Mouse (Mus musculus) liver, embryonic 15.5 days (tissue): ENCODE results near the gene Dhx9. TPM values are rescaled to one million over a fixed set of nuclear protein-coding genes. Genes with fewer than 3 reads are reported as not detected.
"Not testable (repeated sequence)": the region's sequence is repeated elsewhere in the genome, so short reads cannot be mapped to it uniquely, and the experiment has no call there.

Experiments
- ATAC-seq: fragments of 200-750 bp; cut with Nextera tagmentation; 2 replicates; pipeline ENCODE4 v1.8.0; 2017; ENCODE audit warnings: moderate number of reproducible peaks, mild to moderate bottlenecking, moderate library complexity; ENCODE audit not compliant: insufficient read depth
- H3K27ac ChIP-seq: fragments of 300-500 bp; sonication (generic); replicated peaks from 2 replicates; pipeline ENCODE4 v1.5.1; 2015; ENCODE audit warnings: mild to moderate bottlenecking, inconsistent platforms
- H3K27me3 ChIP-seq: fragments of 300-500 bp; sonication (generic); 2 replicates; pipeline ENCODE4 v1.6.1; 2015; ENCODE audit warnings: mild to moderate bottlenecking, inconsistent platforms
- H3K36me3 ChIP-seq: fragments of 300-500 bp; sonication (generic); replicated peaks from 2 replicates; pipeline ENCODE4 v1.6.1; 2015; ENCODE audit warnings: moderate library complexity, mild to moderate bottlenecking, inconsistent platforms
- H3K4me1 ChIP-seq: fragments of 300-500 bp; sonication (generic); replicated peaks from 2 replicates; pipeline ENCODE4 v1.6.1; 2015; ENCODE audit warnings: inconsistent platforms
- H3K4me2 ChIP-seq: fragments of 300-500 bp; sonication (generic); 2 replicates; pipeline ENCODE4 v1.6.1; 2015; ENCODE audit warnings: moderate library complexity, mild to moderate bottlenecking, inconsistent platforms
- H3K4me3 ChIP-seq: fragments of 300-500 bp; sonication (generic); replicated peaks from 2 replicates; pipeline ENCODE4 v1.5.1; 2015; ENCODE audit warnings: mild to moderate bottlenecking, inconsistent platforms
- H3K9ac ChIP-seq: fragments of 300-500 bp; sonication (generic); 2 replicates; pipeline ENCODE4 v1.6.1; 2015; ENCODE audit warnings: moderate library complexity, mild to moderate bottlenecking, inconsistent platforms
- H3K9me3 ChIP-seq: fragments of 300-500 bp; sonication (generic); replicated peaks from 2 replicates; pipeline ENCODE4 v1.6.1; 2016; ENCODE audit warnings: inconsistent platforms
- WGBS: fragments of 180-500 bp; shearing (Covaris S2); methylation state at CpG from one replicate; pipeline ENCODE4 v1.1.7; 2015; ENCODE audit warnings: mixed read lengths; ENCODE audit not compliant: insufficient replicate concordance; 5-methylcytosine and 5-hydroxymethylcytosine counted together
- polyA plus RNA-seq: library from polyadenylated mRNA; unstranded; fragments of >200 nt; fragmentation: Nextera tagmentation; extraction: Ambion mirVana; gene quantifications from 2 replicates; pipeline ENCODE4 v1.2.1, GENCODE M21; 2015

The Dhx9 gene
- 10.0 and 10.7 TPM in 2 replicates for polyA plus RNA-seq

- under 1% methylated on average over 35 of the region's 35 CpGs for WGBS
- no peaks in the 10 kb centered on the region for H3K9me3 ChIP-seq
- peak within 1 kb of the TSS; percentile 96 for H3K4me3 ChIP-seq
- peaks cover 33% of the 10 kb centered on the region for H3K4me1 ChIP-seq
- H3K36me3 ChIP-seq, result peaks cover 16% of the 10 kb centered on the region
- H3K27me3 ChIP-seq, result no peaks in the 10 kb centered on the region
- peak within 1 kb of the TSS; percentile 93 for H3K9ac ChIP-seq
- ATAC-seq, result peak; percentile 77
- peak within 1 kb of the TSS; percentile 86 for H3K27ac ChIP-seq
- H3K4me2 ChIP-seq, result peak within 1 kb of the TSS; percentile 83
Measured at GRCm38 (mm10) chr1:153487500-153487879, at the start of gene Dhx9. TSS of gene Dhx9 (minus strand) at chr1:153487660.

DNA sequence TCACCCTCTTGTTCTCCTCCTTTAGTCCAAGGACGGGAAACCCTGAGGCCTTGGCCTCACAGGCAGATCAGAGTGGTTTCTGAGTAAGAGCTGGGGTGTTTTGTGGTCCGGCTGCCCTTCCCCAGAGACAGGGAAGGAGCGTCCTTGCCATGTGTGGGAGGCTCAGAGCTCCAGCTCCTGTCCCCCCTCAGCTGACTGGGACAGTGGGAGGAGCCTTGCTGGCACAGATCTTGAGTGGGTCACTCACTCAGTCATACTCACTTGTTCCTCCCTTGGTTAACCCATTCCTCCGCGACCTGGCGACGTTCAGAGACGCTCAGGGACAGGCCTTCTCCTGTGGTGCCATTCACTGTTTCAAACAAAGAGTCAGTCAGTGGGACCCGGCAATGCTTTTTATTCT is 48.2 kb upstream of the Dhx9 start:
- ATAC-seq, result no peak
- H3K4me2 ChIP-seq, result no peak overlapping the region
- H3K9me3 ChIP-seq, result no peaks in the 10 kb centered on the region
- no peak overlapping the region for H3K27ac ChIP-seq
- WGBS, result 69% methylated on average over 9 of the region's 9 CpGs
- no peaks in the 10 kb centered on the region for H3K36me3 ChIP-seq
- no peaks in the 10 kb centered on the region for H3K27me3 ChIP-seq
- peaks cover 5% of the 10 kb centered on the region for H3K4me1 ChIP-seq
- H3K4me3 ChIP-seq, result no peak overlapping the region
- H3K9ac ChIP-seq, result no peak overlapping the region

- H3K4me2 ChIP-seq, H3K27ac ChIP-seq: not testable (repeated sequence)
Measured at GRCm38 (mm10) chr1:153532896-153533295, 45.4 kb upstream of the Dhx9 start.

DNA sequence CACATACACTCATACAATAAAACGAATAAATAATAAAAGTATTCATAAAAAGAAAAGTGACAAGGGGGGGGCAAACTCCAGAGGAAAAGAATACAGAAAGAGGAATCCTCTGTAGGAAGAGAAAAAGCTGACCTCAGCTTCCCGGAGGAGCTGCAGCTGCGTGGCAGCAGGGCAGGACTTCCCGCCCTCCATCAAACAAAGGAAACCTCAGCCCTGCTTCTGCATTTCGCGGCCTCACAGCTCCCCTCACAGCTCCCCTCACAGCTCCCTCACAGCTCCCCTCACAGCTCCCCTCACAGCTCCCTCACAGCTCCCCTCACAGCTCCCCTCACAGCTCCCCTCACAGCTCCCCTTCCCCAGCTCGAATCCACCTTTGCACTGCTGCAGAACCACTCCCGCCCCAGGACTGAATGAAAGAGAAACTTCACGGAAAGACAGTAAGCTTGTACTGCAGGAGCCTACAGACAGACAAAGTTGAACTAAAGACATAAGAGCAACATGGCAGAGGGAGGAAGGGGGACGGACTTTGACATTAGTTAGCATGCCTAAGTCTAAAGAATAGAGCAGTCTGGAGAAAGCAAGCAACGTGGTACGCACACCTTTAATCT is 44.9 kb upstream of the Dhx9 start:
- Histone ChIP-seq H3K9me3 (no peaks in the 10 kb centered on the region), H3K36me3 (no peaks in the 10 kb centered on the region), H3K4me3 (0 out of 2 replicates have a peak overlapping the region, but pooled peaks have one; percentile 16), H3K27ac (no peak overlapping the region), H3K4me2 (peak overlapping the region; percentile 47), H3K4me1 (peaks cover 5% of the 10 kb centered on the region), H3K9ac (no peak overlapping the region), H3K27me3 (no peaks in the 10 kb centered on the region)
- 15% methylated on average over 12 of the region's 12 CpGs for WGBS
- ATAC-seq, result no peak

More at GRCm38 (mm10) chr1:153532896-153533295, 45.4 kb upstream of the Dhx9 start:
- H3K36me3 ChIP-seq, H3K4me1 ChIP-seq, H3K27me3 ChIP-seq, ATAC-seq, H3K9me3 ChIP-seq, H3K9ac ChIP-seq, H3K4me3 ChIP-seq: not testable (repeated sequence)
- WGBS, result 56% methylated on average over 3 of the region's 3 CpGs

- 28% methylated on average over 9 of the region's 9 CpGs for WGBS
- H3K27me3 ChIP-seq, result no peaks in the 10 kb centered on the region
- no peaks in the 10 kb centered on the region for H3K36me3 ChIP-seq
- H3K9ac ChIP-seq, result no peak overlapping the region
- peaks cover 5% of the 10 kb centered on the region for H3K4me1 ChIP-seq
- H3K9me3 ChIP-seq, result no peaks in the 10 kb centered on the region
- H3K27ac ChIP-seq, result no peak overlapping the region
- no peak overlapping the region for H3K4me3 ChIP-seq
- peak overlapping the region; percentile 47; the same call in 1 of the 2 replicates for H3K4me2 ChIP-seq
- ATAC-seq, result no peak
Measured at GRCm38 (mm10) chr1:153531677-153532233, 44.3 kb upstream of the Dhx9 start.

- Histone ChIP-seq H3K27me3 (no peaks in the 10 kb centered on the region), H3K9ac (no peak overlapping the region), H3K4me2 (no peak overlapping the region), H3K4me3 (no peak overlapping the region), H3K4me1 (no peaks in the 10 kb centered on the region), H3K27ac (no peak overlapping the region), H3K36me3 (no peaks in the 10 kb centered on the region), H3K9me3 (no peaks in the 10 kb centered on the region)
- WGBS, result 42% methylated on average over 3 of the region's 3 CpGs
- ATAC-seq, result no peak
Measured at GRCm38 (mm10) chr1:153522116-153522515, 34.7 kb upstream of the Dhx9 start.

GRCm38 (mm10) chr1:153515368-153515767 is 27.9 kb upstream of the Dhx9 start:
- 66% methylated on average over 12 of the region's 12 CpGs for WGBS
- Histone ChIP-seq H3K4me1 (no peaks in the 10 kb centered on the region), H3K4me3 (no peak overlapping the region), H3K4me2 (no peak overlapping the region), H3K9me3 (no peaks in the 10 kb centered on the region), H3K27ac (no peak overlapping the region), H3K9ac (no peak overlapping the region), H3K27me3 (no peaks in the 10 kb centered on the region), H3K36me3 (no peaks in the 10 kb centered on the region)
- no peak for ATAC-seq

DNA sequence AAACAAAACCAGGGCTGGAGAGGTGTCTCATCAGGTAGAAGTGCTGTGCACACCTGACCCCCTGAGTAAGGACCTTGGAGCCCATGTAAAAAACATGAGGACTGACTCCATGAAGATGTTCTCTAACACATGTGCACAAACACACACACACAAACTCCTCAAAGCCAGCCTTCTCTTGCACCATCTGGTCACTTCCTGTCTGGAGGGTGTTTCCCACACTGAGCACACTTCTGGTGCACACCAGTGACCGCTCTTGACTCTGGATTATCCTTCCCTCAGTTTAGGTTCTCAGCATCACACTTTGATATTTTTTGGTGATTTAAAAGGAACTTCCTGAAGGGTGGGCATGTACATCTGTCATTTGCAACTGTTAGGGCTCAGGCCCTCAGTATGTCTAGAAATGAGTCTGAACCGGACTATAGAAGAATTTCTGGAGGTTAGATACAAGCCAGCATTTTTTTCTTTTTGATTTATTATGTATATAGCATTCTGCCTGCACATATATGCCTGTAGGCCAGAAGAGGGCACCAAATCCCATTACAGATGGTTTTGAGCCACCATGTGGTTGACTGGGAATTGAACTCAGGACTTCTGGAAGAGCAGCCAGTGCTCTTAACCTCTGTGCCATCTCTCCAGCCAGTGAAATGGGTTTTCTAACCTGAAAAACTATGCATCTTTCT is 23.0 kb upstream of the Dhx9 start:
- no peak for ATAC-seq
- no peak overlapping the region for H3K27ac ChIP-seq
- no peak overlapping the region for H3K4me2 ChIP-seq
- 51% methylated on average over 2 of the region's 2 CpGs for WGBS
- no peaks in the 10 kb centered on the region for H3K27me3 ChIP-seq
- H3K4me1 ChIP-seq, result no peaks in the 10 kb centered on the region
- no peak overlapping the region for H3K9ac ChIP-seq
- H3K4me3 ChIP-seq, result no peak overlapping the region
- H3K9me3 ChIP-seq, result no peaks in the 10 kb centered on the region
- H3K36me3 ChIP-seq, result no peaks in the 10 kb centered on the region

DNA sequence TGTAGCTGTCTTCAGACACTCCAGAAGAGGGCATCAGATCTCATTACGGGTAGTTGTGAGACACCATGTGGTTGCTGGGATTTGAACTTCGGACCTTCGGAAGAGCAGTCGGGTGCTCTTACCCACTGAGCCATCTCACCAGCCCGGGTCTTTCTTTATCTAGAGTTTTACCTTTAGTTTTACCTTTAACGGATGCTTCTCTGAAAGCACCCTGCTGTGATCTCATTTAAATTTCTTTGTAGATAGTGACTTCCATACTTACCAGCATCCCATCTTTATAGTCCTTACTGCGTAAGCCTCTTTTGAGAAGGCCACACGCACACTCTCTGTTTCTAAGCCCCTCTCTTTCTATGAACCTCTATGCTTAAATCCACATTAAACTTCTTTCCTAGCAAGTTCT is 22.1 kb upstream of the Dhx9 start:
- H3K9ac ChIP-seq, H3K27me3 ChIP-seq, H3K4me2 ChIP-seq, H3K4me1 ChIP-seq, H3K27ac ChIP-seq, H3K36me3 ChIP-seq, H3K9me3 ChIP-seq, H3K4me3 ChIP-seq, ATAC-seq: not testable (repeated sequence)
- WGBS, result 65% methylated on average over 8 of the region's 8 CpGs

DNA sequence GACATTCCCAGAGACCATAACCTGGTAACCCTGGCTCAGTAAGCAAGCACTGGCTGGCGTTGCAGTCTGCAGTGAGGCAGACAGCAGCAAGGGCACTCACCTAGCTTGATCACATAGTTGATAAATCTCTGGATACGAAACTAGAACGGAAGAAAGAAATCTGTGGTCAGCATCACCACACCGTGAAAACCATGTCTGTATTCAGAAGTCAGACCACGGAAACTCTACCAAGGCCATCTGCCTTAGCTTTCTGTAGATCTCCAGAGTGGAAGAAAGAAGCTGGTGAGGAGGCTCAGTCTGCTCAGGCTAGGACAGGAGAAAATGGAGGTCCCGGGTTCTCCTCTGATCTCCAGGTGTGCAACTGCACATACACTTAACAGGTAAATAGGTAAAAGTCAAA is 21.6 kb upstream of the Dhx9 start:
- H3K4me2 ChIP-seq, result no peak overlapping the region
- no peak for ATAC-seq
- no peak overlapping the region for H3K27ac ChIP-seq
- no peaks in the 10 kb centered on the region for H3K36me3 ChIP-seq
- H3K4me1 ChIP-seq, result no peaks in the 10 kb centered on the region
- WGBS, result 61% methylated on average over 6 of the region's 6 CpGs
- no peaks in the 10 kb centered on the region for H3K27me3 ChIP-seq
- no peak overlapping the region for H3K4me3 ChIP-seq
- no peaks in the 10 kb centered on the region for H3K9me3 ChIP-seq
- no peak overlapping the region for H3K9ac ChIP-seq

DNA sequence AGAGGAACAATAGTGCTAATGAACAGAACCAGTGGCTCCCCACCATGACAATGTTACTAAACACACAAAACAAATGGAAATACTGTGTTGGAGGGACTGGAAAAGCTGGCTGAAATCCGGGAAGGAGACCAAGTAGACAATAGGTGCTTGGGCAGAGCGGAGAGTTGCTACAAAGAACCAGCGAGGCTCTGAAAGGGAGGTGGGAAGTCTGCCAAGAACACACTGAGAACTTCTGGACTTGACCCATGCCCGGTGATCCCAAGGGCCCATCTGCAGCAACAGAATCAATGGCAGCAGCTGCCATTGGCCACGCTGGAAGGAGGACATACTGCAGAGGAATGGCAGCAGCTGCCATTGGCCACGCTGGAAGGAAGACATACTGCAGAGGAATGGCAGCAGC is 18.8 kb upstream of the Dhx9 start:
- Histone ChIP-seq H3K4me1 (no peaks in the 10 kb centered on the region), H3K27ac (no peak overlapping the region), H3K4me3 (no peak overlapping the region), H3K4me2 (no peak overlapping the region), H3K9me3 (no peaks in the 10 kb centered on the region), H3K27me3 (no peaks in the 10 kb centered on the region), H3K36me3 (no peaks in the 10 kb centered on the region), H3K9ac (no peak overlapping the region)
- ATAC-seq, result no peak
- 68% methylated on average over 6 of the region's 6 CpGs for WGBS
